Mouse (Mus musculus) Muller cell, postnatal 12 days (primary cell): ENCODE results near the gene Jund.
A peak's percentile ranks its signal among the peaks of the same experiment; 100 is the strongest.

ENCODE experiments used
- DNase-seq: peaks from one replicate; pipeline ENCODE4 v3.0.0-alpha.2; 2015; ENCODE audit errors: inconsistent ontology term

Gene Jund

GRCm38 (mm10) chr8:70725792-70726447 is 27.2 kb downstream of the Jund start:
- DNase-seq = peak; percentile 37

- no peak for DNase-seq
These were observed 28.0 kb downstream of the Jund start for GRCm38 (mm10) chr8:70726721-70727120.

DNA sequence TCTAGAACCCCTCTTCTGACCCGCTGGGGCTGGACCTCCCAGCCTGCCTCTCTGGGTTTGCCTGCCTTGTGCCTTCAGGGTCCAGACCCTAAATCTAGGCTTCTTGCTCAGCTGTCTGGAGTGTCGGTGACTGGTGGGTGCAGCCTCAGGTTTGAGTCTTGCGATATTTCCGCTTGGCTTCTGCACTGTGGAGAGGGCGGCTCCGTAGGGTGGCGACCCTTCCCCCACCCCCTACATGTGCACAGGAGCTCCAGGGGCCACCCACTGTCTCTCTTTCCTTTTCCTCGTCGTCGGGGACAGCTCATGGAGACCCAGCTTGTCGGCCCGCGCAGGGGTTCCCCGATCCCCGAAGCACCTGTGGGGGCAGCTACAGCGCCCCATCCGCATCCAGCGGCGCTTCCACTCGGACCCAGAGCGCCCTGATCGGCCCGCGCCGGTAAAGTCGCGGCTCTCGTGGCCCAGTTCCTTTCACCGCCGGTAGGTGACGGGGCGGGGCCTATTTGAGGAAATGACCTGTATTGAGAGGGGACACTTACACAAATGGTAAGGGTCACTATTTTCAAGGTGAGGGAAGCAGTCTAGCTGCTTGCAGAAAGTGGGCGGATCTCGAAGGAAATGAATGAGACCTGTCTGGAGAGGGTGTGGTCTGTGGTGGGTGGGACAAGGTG is 31.2 kb downstream of the Jund start:
- DNase-seq = no peak

DNA sequence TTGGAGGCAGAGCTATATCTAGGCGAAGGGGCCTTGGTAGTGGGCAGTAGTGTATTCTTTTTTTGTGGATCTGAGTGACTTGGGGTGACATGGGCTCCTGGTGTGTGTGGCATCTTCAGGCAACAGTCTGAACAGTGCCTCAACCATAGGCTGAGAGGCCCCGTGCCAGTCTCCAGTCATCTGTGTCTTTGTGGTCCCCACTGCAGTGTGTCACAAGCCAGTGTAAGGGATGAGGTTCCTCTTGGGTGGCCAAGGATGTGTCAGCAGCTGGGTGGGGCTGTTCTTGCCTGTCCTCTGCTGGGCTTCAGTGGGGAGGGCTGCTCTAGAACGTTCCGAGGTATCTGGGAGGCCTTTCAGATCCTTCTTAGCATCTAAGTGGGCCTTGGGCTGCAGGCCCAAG is 32.2 kb downstream of the Jund start:
- DNase-seq = no peak

- no peak for DNase-seq
These were observed 39.0 kb downstream of the Jund start for GRCm38 (mm10) chr8:70737705-70738104.

DNA sequence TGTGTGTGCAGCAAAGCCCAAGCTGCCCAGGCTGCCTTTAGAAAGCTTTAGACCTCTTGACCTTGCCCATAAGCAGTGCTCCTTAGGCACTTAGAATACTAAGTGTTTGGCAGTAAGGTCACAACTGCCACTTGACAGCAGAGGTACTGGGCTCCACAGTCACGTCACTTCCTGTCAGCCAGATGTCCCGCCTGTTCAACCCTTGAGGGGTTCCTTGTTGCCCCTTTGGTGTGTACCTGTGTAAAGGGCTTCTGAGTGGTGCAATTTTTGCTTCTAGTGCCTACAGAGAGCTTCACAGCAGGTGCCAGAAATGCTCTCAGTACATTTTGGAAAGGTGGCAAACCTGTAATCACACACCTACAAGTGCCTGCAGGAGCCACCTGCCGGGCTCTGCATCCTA is 39.5 kb downstream of the Jund start:
- no peak for DNase-seq

- no peak for DNase-seq
These were observed 42.9 kb downstream of the Jund start for GRCm38 (mm10) chr8:70741661-70742060.

GRCm38 (mm10) chr8:70742176-70742575 is 43.4 kb downstream of the Jund start:
- no peak for DNase-seq

- DNase-seq = no peak
These were observed 44.4 kb downstream of the Jund start for GRCm38 (mm10) chr8:70742981-70743655.

DNA sequence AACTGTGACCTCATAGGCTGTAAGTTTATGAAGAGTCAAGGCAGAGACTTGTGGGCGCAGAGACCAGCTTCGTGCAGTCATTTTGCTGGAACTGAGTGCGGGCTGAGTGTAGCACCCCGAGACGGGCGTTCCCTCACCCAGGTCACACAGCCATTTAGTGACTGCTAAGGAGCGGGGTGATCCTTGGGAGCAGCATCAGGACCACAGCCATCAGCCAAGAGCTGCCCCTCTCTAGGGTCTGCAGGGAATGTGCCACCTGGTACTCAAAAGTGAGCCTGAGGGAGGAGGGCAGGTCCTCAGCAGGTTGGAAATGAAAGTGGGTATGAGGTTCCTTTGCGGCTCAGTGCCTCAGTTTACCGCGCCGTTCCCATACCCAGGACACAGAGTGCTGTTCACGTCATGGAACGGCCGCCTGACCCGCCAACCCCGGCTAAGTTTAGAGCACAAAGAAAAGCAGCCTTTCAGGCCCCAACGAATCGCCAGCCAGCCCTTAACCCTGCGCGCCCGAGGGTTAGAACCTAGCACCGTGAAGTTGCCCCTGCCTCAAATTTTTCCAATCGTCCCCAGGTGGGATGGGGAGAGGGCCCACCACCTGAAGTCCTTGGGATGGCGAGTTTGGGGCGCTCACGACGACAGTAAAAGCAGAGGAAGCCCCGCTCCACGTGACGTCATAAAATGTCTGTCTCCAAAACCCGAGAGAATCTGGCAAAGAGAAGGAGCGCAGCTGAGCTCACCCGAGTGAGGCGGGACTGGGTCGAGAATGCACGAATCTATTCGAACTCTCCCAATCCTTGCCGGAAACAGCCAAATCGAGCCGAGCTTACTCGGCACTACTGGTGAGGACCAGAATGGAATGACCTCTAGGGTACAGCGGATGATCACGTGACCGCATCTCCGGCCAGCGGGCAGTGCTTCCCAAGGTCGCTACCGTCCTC is 45.2 kb downstream of the Jund start:
- peak; percentile 46 for DNase-seq

GRCm38 (mm10) chr8:70744806-70745205 is 46.1 kb downstream of the Jund start:
- no peak for DNase-seq

GRCm38 (mm10) chr8:70745691-70746220 is 47.0 kb downstream of the Jund start:
- DNase-seq = no peak

- no peak for DNase-seq
These were observed 47.9 kb downstream of the Jund start for GRCm38 (mm10) chr8:70746676-70747075.

- DNase-seq = no peak
These were observed 48.6 kb downstream of the Jund start for GRCm38 (mm10) chr8:70747211-70747890.

- no peak for DNase-seq
These were observed 49.7 kb downstream of the Jund start for GRCm38 (mm10) chr8:70748246-70749096.

- no peak for DNase-seq
These were observed 50.4 kb downstream of the Jund start for GRCm38 (mm10) chr8:70749097-70749674.
